Mouse (Mus musculus) CH12.LX (cell line): Measurements from ENCODE around the gene Stx4a. TPM values are rescaled to one million over a fixed set of nuclear protein-coding genes. Genes with fewer than 3 reads are reported as not detected.

Experiments used
- DNase-seq: peaks from one replicate; pipeline ENCODE4 v3.0.0-alpha.2; 2013; ENCODE audit errors: extremely low read depth
- H3K27ac ChIP-seq: 2 replicates; pipeline ENCODE4 v1.5.1; 2012; ENCODE audit warnings: low read depth, mild to moderate bottlenecking, control low read depth, moderate library complexity; ENCODE audit not compliant: insufficient read depth
- H3K27me3 ChIP-seq: replicated peaks from 2 replicates; pipeline ENCODE3; 2012; ENCODE audit warnings: inconsistent platforms
- H3K36me3 ChIP-seq, 2 experiments: replicated peaks in 1 of 2; 2 replicates each; pipeline versions ENCODE3 to v1.6.1; 2012; ENCODE audit warnings: inconsistent platforms in 1 of 2, low read length in 1 of 2, mild to moderate bottlenecking in 1 of 2, mixed read lengths in 1 of 2, moderate library complexity in 1 of 2; ENCODE audit not compliant: control insufficient read depth in 1 of 2, insufficient read depth in 1 of 2
- H3K4me1 ChIP-seq, 2 experiments: 2 replicates each; pipeline ENCODE4 v1.6.1; 2012; ENCODE audit warnings: inconsistent platforms in 1 of 2, moderate library complexity in 1 of 2; ENCODE audit not compliant: insufficient read depth in 2 of 2, control insufficient read depth in 1 of 2
- H3K4me2 ChIP-seq: 2 replicates; pipeline ENCODE4 v1.6.1; 2012; ENCODE audit warnings: low read depth, mild to moderate bottlenecking, control low read depth; ENCODE audit not compliant: poor library complexity, insufficient read depth, severe bottlenecking
- H3K4me3 ChIP-seq, 3 experiments: fragments of 150-350 bp in 1 of 3; sonication (generic) in 1 of 3; replicated peaks in 1 of 3; 2 replicates each; pipeline versions ENCODE3 to v1.5.1; 2011 to 2012; ENCODE audit warnings: low read depth in 2 of 3, low read length in 2 of 3, mild to moderate bottlenecking in 2 of 3, moderate library complexity in 2 of 3, control low read depth in 1 of 3, improper control_type of control experiment in 1 of 3, inconsistent platforms in 1 of 3, mixed read lengths in 1 of 3; ENCODE audit not compliant: poor library complexity in 1 of 3
- H3K79me2 ChIP-seq: replicated peaks from 2 replicates; pipeline ENCODE4 v1.6.1; 2012; ENCODE audit warnings: mild to moderate bottlenecking, moderate library complexity; ENCODE audit not compliant: control insufficient read depth, poor library complexity, insufficient read depth, severe bottlenecking; ENCODE audit errors: extremely low read depth
- H3K9ac ChIP-seq: 2 replicates; pipeline ENCODE4 v1.6.1; 2012; ENCODE audit warnings: low read depth, mild to moderate bottlenecking, control low read depth, moderate library complexity; ENCODE audit not compliant: insufficient read depth
- H3K9me3 ChIP-seq: replicated peaks from 2 replicates; pipeline ENCODE3; 2012; ENCODE audit warnings: low read length, inconsistent platforms, mixed read lengths
- CHD2 ChIP-seq: IDR thresholded peaks from 2 replicates; pipeline ENCODE4 v1.6.1; 2011; ENCODE audit warnings: low read length, improper control_type of control experiment
- CTCF ChIP-seq, 2 experiments: IDR thresholded peaks in 1 of 2; conservative IDR thresholded peaks in 1 of 2; 2 replicates each; pipeline ENCODE4 v1.5.1; 2011 to 2012; ENCODE audit warnings: low read depth in 2 of 2, low read length in 2 of 2, improper control_type of control experiment in 1 of 2, inconsistent platforms in 1 of 2, mild to moderate bottlenecking in 1 of 2, moderate library complexity in 1 of 2
- E2F4 ChIP-seq: IDR thresholded peaks from 2 replicates; pipeline ENCODE4 v1.6.1; 2011; ENCODE audit warnings: low read depth, low read length, improper control_type of control experiment; ENCODE audit not compliant: insufficient replicate concordance
- ELF1 ChIP-seq: IDR thresholded peaks from 2 replicates; pipeline ENCODE4 v1.6.1; 2014; ENCODE audit warnings: low read depth, mild to moderate bottlenecking, inconsistent platforms, low read length, improper control_type of control experiment
- KAT2A ChIP-seq: IDR thresholded peaks from 2 replicates; pipeline ENCODE4 v1.6.1; 2012; ENCODE audit warnings: low read length, improper control_type of control experiment, inconsistent platforms; ENCODE audit not compliant: insufficient replicate concordance
- MYC ChIP-seq: IDR thresholded peaks from 2 replicates; pipeline ENCODE4 v1.6.1; 2011; ENCODE audit warnings: low read depth, mild to moderate bottlenecking, improper control_type of control experiment, low read length
- NELFE ChIP-seq: IDR thresholded peaks from 2 replicates; pipeline ENCODE4 v1.6.1; 2011; ENCODE audit warnings: low read depth, low read length, improper control_type of control experiment
- PAX5 ChIP-seq: IDR thresholded peaks from 2 replicates; pipeline ENCODE4 v1.6.1; 2012; ENCODE audit warnings: low read length, inconsistent platforms, mixed read lengths
- RAD21 ChIP-seq: IDR thresholded peaks from 2 replicates; pipeline ENCODE4 v1.6.1; 2011; ENCODE audit warnings: low read depth, mild to moderate bottlenecking, low read length, improper control_type of control experiment, moderate library complexity
- RCOR1 ChIP-seq: conservative IDR thresholded peaks from 2 replicates; pipeline ENCODE4 v1.6.1; 2012; ENCODE audit warnings: low read depth, mild to moderate bottlenecking, inconsistent platforms, low read length, improper control_type of control experiment
- UBTF ChIP-seq: IDR thresholded peaks from 2 replicates; pipeline ENCODE4 v1.6.1; 2012; ENCODE audit warnings: low read depth, mild to moderate bottlenecking, inconsistent platforms, low read length, improper control_type of control experiment, moderate library complexity
- USF1 ChIP-seq: IDR thresholded peaks from 2 replicates; pipeline ENCODE4 v1.6.1; 2014; ENCODE audit warnings: low read depth, mild to moderate bottlenecking, inconsistent platforms, low read length, improper control_type of control experiment
- ZC3H11A ChIP-seq: IDR thresholded peaks from 2 replicates; pipeline ENCODE4 v1.6.1; 2012; ENCODE audit warnings: low read depth, mild to moderate bottlenecking, inconsistent platforms, low read length, improper control_type of control experiment
- ZNF384 ChIP-seq: IDR thresholded peaks from 2 replicates; pipeline ENCODE4 v1.6.1; 2012; ENCODE audit warnings: low read depth, low read length, improper control_type of control experiment, inconsistent platforms
- dilution Hi-C: fragments of 300-500 bp; cut with MboI; formaldehyde crosslinking; loops from 2 replicates; pipeline ENCODE4 v1.14.3; 2020; ENCODE audit warnings: low sequenced_read_pairs; ENCODE audit not compliant: extremely low pct_unique_long_range_greater_than_20kb, extremely low pct_ligation_motif_present
- in situ Hi-C: fragments of 300-500 bp; cut with MboI; formaldehyde crosslinking; loops from 3 replicates; pipeline ENCODE4 v1.14.3; 2019; ENCODE audit warnings: low sequenced_read_pairs, low pct_ligation_motif_present, low pct_unique_long_range_greater_than_20kb, mixed read lengths
- polyA plus RNA-seq: library from polyadenylated mRNA; unstranded; fragments of >175 nt; gene quantifications from 2 replicates; pipeline ENCODE4 v1.2.1, GENCODE M21; 2012; ENCODE audit warnings: low read depth; ENCODE audit not compliant: insufficient read length
- total RNA-seq, 2 experiments: library from RNA; depleted of rRNA; stranded (reverse); fragments of 300-350 nt in 1 of 2; fragments of >200 nt in 1 of 2; gene quantifications; 2 replicates each; pipeline ENCODE4 v1.2.3; 2012 to 2014

Gene Stx4a
- total and polyA plus RNA-seq, 3 experiments: 16.5 to 50.5 (median 25.4) TPM

GRCm38 (mm10) chr7:127812292-127812691 is 11.8 kb upstream of the Stx4a start:
- in situ Hi-C loops: no loop called here
- Histone ChIP-seq H3K4me3 (no peak overlapping the region), H3K9ac (no peak overlapping the region), H3K27me3 (no peaks in the 10 kb centered on the region), H3K79me2 (no peaks in the 10 kb centered on the region), H3K9me3 (no peaks in the 10 kb centered on the region), H3K36me3 (no peaks in the 10 kb centered on the region), H3K4me2 (no peak overlapping the region), H3K27ac (no peak overlapping the region), H3K4me1 (peaks cover 8 to 27% of the 10 kb centered on the region in 2 experiments)
- DNase-seq: no peak
- TF ChIP-seq RCOR1: no peak
- dilution Hi-C loops: no loop called here

- Histone ChIP-seq H3K36me3 (no peaks in the 10 kb centered on the region), H3K79me2 (no peaks in the 10 kb centered on the region), H3K4me3 (no peak overlapping the region), H3K27me3 (no peaks in the 10 kb centered on the region), H3K27ac (no peak overlapping the region), H3K9ac (no peak overlapping the region), H3K9me3 (no peaks in the 10 kb centered on the region), H3K4me2 (no peak overlapping the region), H3K4me1 (peaks cover 6 to 29% of the 10 kb centered on the region in 2 experiments)
- DNase-seq: no peak
- dilution Hi-C loops: no loop called here
- TF ChIP-seq E2F4 (no peak), RAD21 (no peak), KAT2A (no peak), USF1 (no peak), MYC (no peak), PAX5 (no peak), ZNF384 (no peak), ELF1 (no peak), UBTF (no peak), NELFE (no peak), CHD2 (no peak), CTCF (conservative IDR thresholded peaks at IDR 0.05 in 1 of 2, IDR thresholded peaks at IDR 0.05 in 1 of 2; ENCODE audit: low read depth in 2 of 2, low read length in 2 of 2) (no peak)
- in situ Hi-C loops: no loop called here
Measured at GRCm38 (mm10) chr7:127813821-127814220, 10.3 kb upstream of the Stx4a start.

DNA sequence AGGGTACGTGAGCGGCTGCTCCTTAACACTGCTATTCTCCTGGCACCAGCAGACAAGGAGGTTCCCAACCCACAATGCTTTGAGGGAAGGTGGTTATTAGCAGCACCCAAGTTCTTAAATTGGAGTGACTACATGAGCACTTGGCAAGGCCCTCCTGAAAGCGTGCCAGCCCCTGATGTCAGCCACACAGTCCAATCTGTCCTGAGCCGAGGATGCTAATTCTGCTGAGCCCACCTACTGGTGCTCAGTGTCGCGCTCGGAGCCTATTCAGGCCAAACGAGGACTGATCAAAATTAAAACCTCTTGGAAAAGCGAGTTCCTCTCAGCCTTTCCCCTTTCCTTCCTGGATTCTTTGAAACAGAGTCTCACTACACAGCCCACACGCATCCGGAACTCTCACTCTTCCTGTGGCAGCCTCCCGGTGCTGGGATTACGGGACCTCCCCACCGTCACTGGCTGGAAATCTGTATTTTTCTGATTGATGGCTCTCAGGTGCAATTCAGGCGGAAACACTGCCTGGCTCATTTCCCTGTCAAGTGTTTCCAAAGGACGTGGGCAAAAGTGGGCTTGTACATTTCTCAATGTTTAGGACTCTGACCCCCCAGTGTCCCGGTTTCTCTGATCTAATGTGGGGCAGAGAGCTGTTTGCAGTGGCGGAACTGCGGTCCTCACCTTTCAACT is 9.7 kb upstream of the Stx4a start:
- no peak for DNase-seq
- no peak for TF ChIP-seq ZC3H11A
- no peak for TF ChIP-seq KAT2A
- TF ChIP-seq, all 38 proteins: peak for 0
- Histone ChIP-seq H3K4me2 (no peak overlapping the region), H3K27ac (no peak overlapping the region), H3K27me3 (no peaks in the 10 kb centered on the region), H3K9me3 (no peaks in the 10 kb centered on the region), H3K4me1 (peaks cover 6 to 29% of the 10 kb centered on the region in 2 experiments), H3K9ac (no peak overlapping the region), H3K36me3 (no peaks in the 10 kb centered on the region), H3K4me3 (no peak overlapping the region), H3K79me2 (no peaks in the 10 kb centered on the region)
- dilution Hi-C loops (no loop called here), in situ Hi-C loops (no loop called here)
